Mouse (Mus musculus) CH12F3 (cell line): Measurements from ENCODE around the gene Drd1.

Experiments used
- in situ Hi-C: fragments of 300-500 bp; cut with MboI; formaldehyde crosslinking; loops from 2 replicates; pipeline ENCODE4 v1.14.3; 2020; ENCODE audit warnings: low sequenced_read_pairs

Gene Drd1

GRCm38 (mm10) chr13:54073491-54073890, 18.0 kb upstream of the Drd1 start:
- in situ Hi-C loops = no loop called here

GRCm38 (mm10) chr13:54073066-54073465, 17.6 kb upstream of the Drd1 start:
- in situ Hi-C loops = no loop called here

DNA sequence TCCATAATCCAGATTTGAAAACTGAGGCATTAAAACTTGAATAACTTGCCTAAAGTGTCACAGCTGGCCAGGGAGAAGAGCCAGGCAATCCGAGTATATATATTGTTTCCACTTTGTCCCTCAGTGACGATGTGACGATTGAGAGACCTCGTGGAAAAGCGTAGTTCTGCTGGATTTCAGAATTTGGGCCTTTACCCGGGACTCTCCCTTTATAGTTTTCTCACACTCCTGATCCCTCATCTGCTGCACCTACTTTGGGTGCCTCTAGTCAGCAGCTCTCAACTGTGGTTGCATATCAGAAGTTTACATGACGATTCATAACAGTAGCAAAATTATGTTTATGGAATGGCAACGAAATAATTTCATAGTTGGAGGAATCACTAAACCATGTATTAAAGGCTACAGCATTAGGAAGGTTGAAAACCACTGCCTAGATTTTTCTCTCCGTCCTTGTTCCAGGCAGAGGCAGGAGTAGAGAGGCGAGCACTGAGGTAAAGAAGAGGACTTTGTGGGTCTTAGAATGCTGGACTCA, 17.1 kb upstream of the Drd1 start:
- in situ Hi-C loops = no loop called here

- in situ Hi-C loops = no loop called here
Measured at GRCm38 (mm10) chr13:54071606-54072331, 16.3 kb upstream of the Drd1 start, which contains the start of gene Sfxn1. TSS of gene Sfxn1 (plus strand) at chr13:54071869.

GRCm38 (mm10) chr13:54071011-54071410, 15.5 kb upstream of the Drd1 start:
- in situ Hi-C loops = no loop called here

GRCm38 (mm10) chr13:54067617-54068166, 12.2 kb upstream of the Drd1 start:
- in situ Hi-C loops = no loop called here

DNA sequence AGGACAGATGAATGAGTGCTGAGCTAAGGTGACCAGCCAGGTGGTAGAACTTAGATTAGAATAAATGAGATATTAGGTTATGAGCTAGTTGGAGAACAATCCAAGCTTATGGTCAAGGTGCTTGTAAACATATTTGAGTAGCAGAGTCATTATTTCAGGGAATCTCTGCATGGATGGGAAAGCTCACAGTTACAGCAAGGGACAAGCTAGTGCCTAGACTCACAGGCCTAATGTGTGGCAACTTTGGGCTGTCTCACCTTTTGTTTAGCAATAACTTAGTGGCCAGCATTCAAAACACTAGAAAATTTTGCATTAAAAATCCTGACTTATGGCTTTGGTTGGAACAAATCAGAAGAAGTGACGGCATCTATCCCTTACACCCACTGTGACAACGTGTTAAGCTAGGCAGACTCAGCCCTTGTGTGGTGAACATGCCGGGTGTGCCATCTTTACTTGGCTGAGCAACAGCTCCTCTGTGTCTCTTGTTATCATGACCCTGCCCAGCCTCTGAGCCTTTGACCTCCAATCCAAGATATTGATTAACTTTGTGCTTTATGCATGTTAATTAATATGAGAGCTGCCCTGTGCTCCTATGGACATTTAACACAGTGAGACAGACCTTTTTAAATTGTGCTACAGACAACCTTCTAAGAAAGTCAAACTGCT, 10.7 kb upstream of the Drd1 start:
- in situ Hi-C loops = no loop called here

DNA sequence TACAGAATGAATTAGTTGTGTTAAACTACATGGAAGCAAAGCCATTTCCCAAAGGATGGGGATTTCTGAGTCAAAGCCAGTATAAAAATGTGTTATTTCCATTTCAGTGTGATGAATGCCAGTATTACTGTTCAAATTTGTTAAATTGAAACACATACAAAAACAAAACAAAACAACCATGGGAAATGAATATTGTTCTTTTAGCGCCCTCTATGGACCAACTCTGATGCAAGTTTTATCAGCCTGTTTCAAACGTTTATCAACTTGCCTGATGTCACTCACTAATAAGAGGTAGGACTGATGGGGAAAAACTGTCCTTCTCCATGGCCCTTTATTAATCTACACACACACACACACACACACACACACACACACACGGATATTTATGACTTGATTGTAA, 7.8 kb upstream of the Drd1 start:
- in situ Hi-C loops = no loop called here

- in situ Hi-C loops = no loop called here
Measured at GRCm38 (mm10) chr13:54062068-54062467, 6.6 kb upstream of the Drd1 start.

DNA sequence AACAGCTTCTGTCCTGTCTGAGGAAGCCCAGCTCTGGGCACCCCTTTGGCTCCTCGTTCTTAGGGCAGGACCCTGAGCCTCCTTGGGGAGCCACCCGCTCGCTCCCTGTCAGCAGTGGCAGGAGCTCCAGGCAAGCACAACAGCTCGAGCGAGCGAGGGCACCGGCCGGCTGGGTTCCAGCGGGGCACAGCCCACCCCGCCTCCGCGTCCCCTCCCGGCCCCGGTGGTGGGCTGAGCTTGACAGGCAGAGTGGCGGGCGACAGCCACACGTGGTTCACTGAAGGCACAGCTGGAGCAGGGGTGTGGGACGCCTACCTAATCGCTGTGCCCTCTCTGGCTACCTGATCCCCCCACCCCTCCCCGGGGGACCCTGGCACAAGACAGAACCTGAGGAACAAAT, 543 bp downstream of the Drd1 start:
- in situ Hi-C loops = loop anchor here (10.0 kb wide), 1 partner anchor 270 kb away; no protein-coding TSS in a partner anchor

- in situ Hi-C loops = loop anchor here (10.0 kb wide), 1 partner anchor 267 kb away; no protein-coding TSS in a partner anchor
Measured at GRCm38 (mm10) chr13:54051641-54052040, 3.9 kb downstream of the Drd1 start.

DNA sequence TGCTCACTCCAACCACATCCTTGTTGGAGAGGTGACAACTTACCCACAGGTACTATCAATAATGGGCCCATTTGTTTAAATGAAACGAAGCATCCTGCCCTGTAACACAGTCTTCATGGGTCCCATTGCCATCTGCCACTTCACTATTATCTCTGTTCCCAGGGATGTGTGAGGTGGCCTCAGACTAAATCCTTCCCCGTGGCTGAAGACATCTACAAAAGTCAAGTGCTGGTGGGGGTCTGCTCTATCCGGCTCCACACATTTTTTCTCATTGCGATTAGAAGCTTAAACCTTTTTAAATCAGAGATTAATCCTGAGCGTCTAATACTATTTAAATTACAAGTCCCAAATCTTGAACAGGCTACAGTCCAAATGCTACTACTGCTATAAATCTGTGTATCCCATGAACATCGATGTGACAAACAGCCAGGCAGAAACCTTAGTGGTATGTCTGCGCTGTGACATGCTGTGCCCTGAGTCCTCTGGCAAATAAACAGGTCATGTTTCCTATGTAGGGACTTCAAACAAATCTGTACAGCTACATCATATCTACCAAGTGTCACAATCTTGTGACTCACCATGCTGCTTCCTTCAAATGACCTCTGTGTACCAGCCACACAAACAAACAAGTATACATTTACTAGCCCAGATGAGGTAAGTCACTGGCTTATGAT, 6.7 kb downstream of the Drd1 start:
- in situ Hi-C loops = no loop called here

GRCm38 (mm10) chr13:54040256-54040655, 15.2 kb downstream of the Drd1 start:
- in situ Hi-C loops = no loop called here

GRCm38 (mm10) chr13:54037936-54038335, 17.6 kb downstream of the Drd1 start:
- in situ Hi-C loops = no loop called here

- in situ Hi-C loops = no loop called here
Measured at GRCm38 (mm10) chr13:54035541-54035940, 20.0 kb downstream of the Drd1 start.

GRCm38 (mm10) chr13:54033653-54034052, 21.9 kb downstream of the Drd1 start:
- in situ Hi-C loops = no loop called here

GRCm38 (mm10) chr13:54027079-54027478, 28.4 kb downstream of the Drd1 start:
- in situ Hi-C loops = no loop called here

DNA sequence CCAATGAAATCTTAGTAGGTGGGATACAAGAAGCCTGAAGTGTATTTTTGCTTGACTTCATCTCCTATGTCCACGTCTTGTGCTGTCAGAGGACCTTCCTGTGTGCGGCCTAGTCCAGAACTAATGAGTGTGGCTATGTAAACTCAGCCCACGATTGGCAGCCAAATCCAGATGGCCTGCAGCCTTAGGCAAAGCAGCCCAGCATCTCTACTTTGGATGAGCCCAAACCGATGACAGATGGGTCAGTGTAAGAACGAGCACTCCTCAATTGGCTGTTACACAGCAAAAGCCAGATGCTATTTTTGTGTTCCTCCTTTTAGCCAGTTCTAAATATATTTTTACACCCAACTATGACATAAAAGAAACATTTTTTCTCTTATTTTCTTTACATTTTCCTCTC, 32.2 kb downstream of the Drd1 start:
- in situ Hi-C loops = no loop called here

DNA sequence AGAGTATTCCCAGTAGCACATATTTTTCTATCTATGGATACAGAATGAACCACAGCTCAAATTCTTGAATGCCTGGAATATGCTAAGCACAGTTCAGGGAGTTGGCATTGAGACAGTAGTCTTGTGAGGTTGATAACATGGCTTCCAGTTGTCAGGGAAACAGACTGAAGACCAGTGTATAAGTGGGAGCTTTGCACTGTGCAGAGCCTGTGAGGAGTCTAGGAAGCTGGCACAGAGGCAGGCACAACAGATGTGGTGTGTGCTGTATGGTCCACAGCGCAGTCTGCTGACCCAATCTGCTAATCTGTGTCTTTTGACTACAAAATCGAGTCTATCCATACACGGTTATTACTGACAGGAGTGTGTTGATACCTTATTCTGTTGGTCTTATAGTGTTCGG, 46.8 kb downstream of the Drd1 start:
- in situ Hi-C loops = no loop called here
